In the genomic region with DNA sequence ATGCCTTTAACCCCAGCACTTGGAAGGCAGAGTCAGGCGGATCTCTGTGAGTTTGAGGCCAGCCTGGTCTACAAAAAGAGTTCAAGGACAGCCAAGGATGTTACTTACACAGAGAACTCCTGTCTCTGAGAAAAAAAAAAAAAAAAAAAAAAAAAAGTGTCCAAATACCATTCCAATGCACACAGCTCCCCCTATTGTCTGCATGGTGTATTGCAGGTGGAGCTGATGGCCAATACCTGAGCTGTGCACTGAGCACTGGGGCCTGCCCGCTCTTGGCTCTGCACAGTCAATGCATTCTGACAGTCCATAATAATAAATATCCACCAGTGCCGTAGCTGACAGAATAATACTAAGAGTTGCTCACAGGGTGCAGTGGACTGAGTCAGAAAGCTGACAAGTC, we compare ENCODE assay signal across 9 mouse cellular contexts. TPM values are rescaled to one million over a fixed set of nuclear protein-coding genes. Genes with fewer than 3 reads are reported as not detected.
DNase-seq lines count a peak whose midpoint lies in the region; ATAC-seq lines count a peak whose summit lies in the region.
"Had no signal": no experiment of that assay in that cellular context is flagged by ENCODE, and none has a peak within 500 bp of the region (broad histone marks: within the 10 kb centered on the region; RNA-seq: fewer than 3 reads in every experiment).

No protein-coding gene starts in this region.

- intact Hi-C loops in left cerebral cortex, postnatal 36 days (cut with DNase I): no loop called here

- no peak overlapping the region for H3K4me2 ChIP-seq in kidney, embryonic 16.5 days (replicated peaks; ENCODE audit: low read depth, low read length)

- no peaks in the 10 kb centered on the region for H3K9me3 ChIP-seq in kidney, embryonic 16.5 days (ENCODE audit: low read length)

- peak; percentile 63 for DNase-seq in kidney, adult 11 months
- peak; percentile 47 for DNase-seq in MEL-GATA-1-ER (ENCODE audit: extremely low read depth, low read depth)
- DNase-seq in c-Kit-positive CD71-negative TER-119-negative erythroid progenitor cells, embryonic 14.5 days (ENCODE audit: low read depth): peak; percentile 47
- DNase-seq in left cerebral cortex, postnatal 36 days (ENCODE audit: low spot score in 2 of 2): peak; percentile 55 to 71
- DNase-seq in right cerebral cortex, adult 2 months (ENCODE audit: low spot score in 2 of 2): peak; percentile 85

- H3K27ac ChIP-seq in kidney, embryonic 16.5 days (ENCODE audit: low read length): no peak overlapping the region

- no peak overlapping the region for H3K9ac ChIP-seq in kidney, embryonic 16.5 days (replicated peaks; ENCODE audit: low read length)

- ATAC-seq in kidney, embryonic 16.5 days (ENCODE audit: low FRiP score, low TSS enrichment): no peak
- ATAC-seq in granulocyte monocyte progenitor cell, adult 5-6 weeks (replicated peaks; ENCODE audit: poor library complexity, severe bottlenecking): 0 out of 2 replicates have a peak, but pooled peaks have one; percentile 33
- ATAC-seq in inflammation-experienced regulatory T-cells, adult 6 months: no peak

- H3K27me3 ChIP-seq in kidney, embryonic 16.5 days (ENCODE audit: insufficient read depth, low read length): no peaks in the 10 kb centered on the region

- WGBS in kidney, embryonic 16.5 days: 49% methylated on average over 3 of the region's 3 CpGs

- peaks cover 2% of the 10 kb centered on the region for H3K36me3 ChIP-seq in kidney, embryonic 16.5 days (ENCODE audit: insufficient read depth, low read length)

- H3K4me3 ChIP-seq in kidney, embryonic 16.5 days (ENCODE audit: low read length): no peak overlapping the region

- peaks cover 9% of the 10 kb centered on the region for H3K4me1 ChIP-seq in kidney, embryonic 16.5 days (ENCODE audit: insufficient read depth, low read length)

RNA-seq across cellular contexts. Expression of gene 1700007K13Rik, which starts 2.2 kb away (rescaled TPM):
- polyA plus RNA-seq in kidney, embryonic 16.5 days (2015; fragmentation: Nextera tagmentation; extraction: Ambion mirVana): 0.22 and 0.94 TPM in 2 replicates
- total RNA-seq in granulocyte monocyte progenitor cell, adult 5-6 weeks (2014; fragmentation: Nextera tagmentation): not detected in 2 replicates
- total RNA-seq in granulocyte monocyte progenitor cell, adult 5-6 weeks (2017): not detected in 2 replicates
- 1 to 10 TPM; 4.0 to 5.1 TPM for total RNA-seq in left cerebral cortex, postnatal 36 days (2021)
- polyA plus RNA-seq in inflammation-experienced regulatory T-cells, adult 6 months (2017; shearing (Covaris generic)): under 1 TPM in 1 of 3 experiments, not detected in 2; 0.52 TPM
- polyA plus RNA-seq: heart, embryonic 14.5 days had no signal

RNA-seq across cellular contexts. Expression of gene Mrps2, which starts 3.9 kb away (rescaled TPM):
- polyA plus RNA-seq in kidney, embryonic 16.5 days (2015; fragmentation: Nextera tagmentation; extraction: Ambion mirVana): 70.8 and 74.2 TPM in 2 replicates
- total RNA-seq in granulocyte monocyte progenitor cell, adult 5-6 weeks (2014; fragmentation: Nextera tagmentation): 61.3 and 62.9 TPM in 2 replicates
- 29.3 and 33.0 TPM in 2 replicates for total RNA-seq in granulocyte monocyte progenitor cell, adult 5-6 weeks (2017)
- total RNA-seq in left cerebral cortex, postnatal 36 days (2021): 10 to 100 TPM; 35.4 to 39.0 TPM
- polyA plus RNA-seq in inflammation-experienced regulatory T-cells, adult 6 months (2017; shearing (Covaris generic)): 10 to 100 TPM; 17.7 to 22.1 (median 19.3) TPM

RNA-seq across cellular contexts. Expression of gene Ppp1r26, which starts 17.3 kb away (rescaled TPM):
- polyA plus RNA-seq in kidney, embryonic 16.5 days (2015; fragmentation: Nextera tagmentation; extraction: Ambion mirVana): 5.2 and 7.1 TPM in 2 replicates
- total RNA-seq in granulocyte monocyte progenitor cell, adult 5-6 weeks (2014; fragmentation: Nextera tagmentation): 0.80 and 2.1 TPM in 2 replicates
- total RNA-seq in granulocyte monocyte progenitor cell, adult 5-6 weeks (2017): 1.2 and 1.9 TPM in 2 replicates
- 10 to 100 TPM; 26.8 to 30.3 TPM for total RNA-seq in left cerebral cortex, postnatal 36 days (2021)
- polyA plus RNA-seq in inflammation-experienced regulatory T-cells, adult 6 months (2017; shearing (Covaris generic)): not detected

RNA-seq across cellular contexts. Expression of gene Gbgt1, which starts 32.8 kb away (rescaled TPM):
- polyA plus RNA-seq in kidney, embryonic 16.5 days (2015; fragmentation: Nextera tagmentation; extraction: Ambion mirVana): 5.5 and 6.3 TPM in 2 replicates
- not detected in 2 replicates for total RNA-seq in granulocyte monocyte progenitor cell, adult 5-6 weeks (2014; fragmentation: Nextera tagmentation)
- total RNA-seq in granulocyte monocyte progenitor cell, adult 5-6 weeks (2017): not detected in 2 replicates
- total RNA-seq in left cerebral cortex, postnatal 36 days (2021): 1 to 10 TPM; 1.6 to 3.3 TPM
- not detected for polyA plus RNA-seq in inflammation-experienced regulatory T-cells, adult 6 months (2017; shearing (Covaris generic))
- polyA plus RNA-seq: heart, embryonic 14.5 days had no signal

RNA-seq across cellular contexts. Expression of gene Gm10134, which starts 42.0 kb away (rescaled TPM):
- polyA plus RNA-seq in kidney, embryonic 16.5 days (2015; fragmentation: Nextera tagmentation; extraction: Ambion mirVana): 8.3 and 9.8 TPM in 2 replicates
- not detected in 2 replicates for total RNA-seq in granulocyte monocyte progenitor cell, adult 5-6 weeks (2014; fragmentation: Nextera tagmentation)
- not detected in 2 replicates for total RNA-seq in granulocyte monocyte progenitor cell, adult 5-6 weeks (2017)
- 1 to 10 TPM; 1.7 TPM for total RNA-seq in left cerebral cortex, postnatal 36 days (2021)
- not detected for polyA plus RNA-seq in inflammation-experienced regulatory T-cells, adult 6 months (2017; shearing (Covaris generic))

Comparison
In these comparisons a context has a peak if more than half of its experiments do, and no peak if none do; other contexts are left out.
1. RNA of gene 1700007K13Rik, which starts 2.2 kb away (total RNA-seq): 4.0 to 5.1 TPM in left cerebral cortex, postnatal 36 days; not detected in granulocyte monocyte progenitor cell, adult 5-6 weeks; every median in the first group is over 4 times any median in the second.
2. RNA of gene Ppp1r26, which starts 17.3 kb away (total RNA-seq): 26.8 to 30.3 TPM in left cerebral cortex, postnatal 36 days; 0.80 to 2.1 TPM in granulocyte monocyte progenitor cell, adult 5-6 weeks; every median in the first group is over 4 times any median in the second.
3. Peak in every context shown above with its lines, with median percentiles within 50 percentile points of each other: DNase-seq.